Mouse (Mus musculus): ENCODE measurements at regions not wholly inside any gene's neighbourhood (a gene's known extent, or its start where the extent isn't known, plus 50 kb on each side); places are given as distances from the start of the nearest gene placed in this dataset.

DNA sequence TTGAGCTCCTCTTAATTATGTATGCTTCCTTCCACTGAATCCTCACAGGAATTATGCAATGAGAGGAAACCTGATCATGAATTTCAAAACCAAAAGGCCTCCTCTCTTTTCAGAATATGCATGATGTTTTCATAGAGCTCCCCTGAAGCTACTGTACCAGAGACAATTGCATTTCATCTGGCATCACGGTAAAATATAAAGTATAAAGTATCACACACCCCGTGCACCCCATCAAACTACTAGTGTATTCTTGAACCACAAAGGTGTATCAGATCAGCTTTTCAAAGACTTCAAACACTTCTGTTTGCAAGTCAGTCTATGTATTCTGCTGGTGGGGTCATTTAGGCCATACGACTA, 144.4 kb upstream of the Cxadr start:
- no peak for DNase-seq (ENCODE audit: low read depth, low spot score)

DNA sequence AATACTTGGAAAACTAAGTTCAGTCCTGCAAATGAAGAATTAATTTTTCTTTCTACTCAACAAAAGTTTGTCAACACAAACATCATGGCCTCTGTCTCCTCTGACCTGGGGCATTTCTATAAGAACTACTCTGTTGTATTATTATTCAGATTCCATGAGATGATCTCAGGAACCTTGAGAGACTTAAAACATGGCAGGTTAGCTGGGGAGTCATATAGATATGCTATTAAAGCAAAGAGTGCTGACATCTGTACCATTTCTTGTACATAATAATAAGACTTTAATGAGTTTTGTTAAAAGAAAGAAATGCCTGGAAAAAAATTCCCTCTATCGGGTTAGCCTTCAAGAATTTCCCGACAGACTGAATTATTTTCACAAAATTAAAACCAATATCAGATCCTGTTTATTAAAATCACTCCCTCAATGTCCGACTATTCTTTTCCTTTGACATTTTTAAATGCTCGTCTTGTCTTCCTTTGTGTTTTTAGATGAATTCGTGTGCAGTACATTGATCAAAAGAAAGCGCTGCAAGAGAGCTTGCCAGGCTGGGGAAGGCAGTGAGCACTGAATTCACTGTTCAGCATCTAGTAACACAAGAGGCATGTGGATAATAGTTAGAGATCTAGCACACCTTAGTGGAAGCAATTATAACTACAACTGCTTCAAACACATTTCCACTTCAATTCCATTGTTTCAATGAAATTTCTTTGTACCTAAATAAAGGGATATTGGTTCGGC, 145.0 kb upstream of the Cxadr start:
- no peak for DNase-seq (ENCODE audit: low read depth, low spot score)

DNA sequence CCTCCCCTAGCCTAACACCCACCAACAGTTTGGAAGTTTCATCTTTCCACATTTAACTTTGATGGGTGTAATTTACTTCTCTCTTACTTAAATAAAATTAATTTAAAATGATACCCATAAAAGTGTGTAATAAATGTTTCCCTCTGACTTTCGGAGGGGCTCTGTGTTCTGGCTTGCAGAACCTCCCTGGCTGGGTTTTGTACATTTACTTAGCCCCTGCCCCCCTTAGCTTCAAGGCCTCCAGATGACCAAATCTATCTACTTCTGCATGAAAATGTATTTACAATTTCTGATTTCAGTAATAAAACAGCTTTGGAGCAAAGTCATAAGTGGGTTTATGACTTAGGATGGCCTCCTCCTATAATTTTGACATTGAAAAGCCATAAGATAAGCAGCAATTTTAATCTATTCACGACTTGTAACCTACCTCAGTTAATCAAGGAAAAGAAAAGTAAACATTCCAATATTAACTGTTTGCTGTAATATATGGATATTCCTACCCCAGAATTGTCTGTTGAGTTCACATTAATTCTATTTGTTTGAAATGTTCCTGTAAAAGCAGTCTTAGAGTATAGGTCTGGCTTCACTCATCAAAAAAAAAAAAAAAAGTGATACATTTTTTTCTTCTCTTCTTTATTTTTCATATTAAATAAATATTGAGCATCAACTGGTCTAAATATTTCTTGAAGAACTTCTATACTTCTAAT, 147.2 kb upstream of the Cxadr start:
- no peak for DNase-seq (ENCODE audit: low read depth, low spot score)

DNA sequence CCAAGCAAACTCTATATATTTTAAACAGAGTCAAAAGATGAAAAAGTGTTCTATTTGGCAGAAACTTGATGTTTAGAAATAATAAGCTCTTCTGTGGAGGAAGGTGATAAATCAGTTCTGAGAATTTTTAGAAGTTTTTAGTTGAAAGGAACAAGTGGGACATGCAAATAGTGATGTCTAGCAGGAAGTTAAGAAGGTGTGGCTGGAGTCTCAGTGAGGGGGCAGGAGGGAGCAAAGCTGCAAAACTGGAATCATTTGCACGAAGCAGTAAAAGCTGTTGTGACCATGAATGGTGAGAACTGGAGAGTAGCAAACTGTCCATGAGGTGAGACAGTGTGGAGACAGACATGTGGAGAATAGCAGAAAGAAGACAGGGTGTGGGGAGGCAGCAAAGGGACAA, 157.1 kb upstream of the Cxadr start:
- no peak for DNase-seq (ENCODE audit: low read depth, low spot score)

DNA sequence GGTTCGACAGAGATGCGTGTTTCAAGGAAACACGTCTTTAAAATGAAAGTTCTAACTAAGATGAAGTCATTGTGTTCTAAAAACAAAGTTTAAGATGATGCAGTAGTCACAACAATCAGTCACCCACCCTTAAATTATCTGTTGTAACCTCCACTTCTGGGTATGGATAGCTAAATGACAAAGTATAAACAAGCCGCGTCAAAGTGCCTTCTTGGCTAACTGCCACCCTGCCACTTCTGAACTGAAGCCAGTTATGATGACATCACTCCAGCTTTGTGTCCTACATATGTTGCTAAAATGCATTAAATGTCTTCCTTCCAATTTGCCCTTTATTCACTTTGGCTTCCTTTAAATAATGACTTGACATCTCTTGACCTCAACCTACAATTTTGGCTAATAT, 165.8 kb upstream of the Cxadr start:
- DNase-seq (ENCODE audit: low read depth, low spot score): no peak

DNA sequence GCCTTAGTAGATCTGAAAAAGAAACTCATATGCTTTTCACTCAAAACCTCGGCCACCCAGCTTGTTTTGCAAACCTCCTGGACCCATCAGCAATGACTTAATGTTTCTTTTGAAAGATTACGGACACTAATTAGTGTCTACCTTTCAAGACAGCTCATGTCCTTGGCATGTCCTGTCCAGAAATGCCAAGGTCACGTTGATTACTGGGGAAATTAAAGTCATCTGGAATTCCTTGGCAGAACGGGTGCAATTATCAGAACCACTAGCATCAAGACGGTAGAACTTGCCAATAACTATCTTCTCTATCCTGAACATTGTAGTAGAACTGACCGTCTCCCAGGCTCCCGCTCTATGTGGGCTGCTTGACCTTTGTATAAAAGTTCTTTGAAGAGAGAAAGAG, 166.8 kb upstream of the Cxadr start:
- no peak for DNase-seq (ENCODE audit: low read depth, low spot score)

DNA sequence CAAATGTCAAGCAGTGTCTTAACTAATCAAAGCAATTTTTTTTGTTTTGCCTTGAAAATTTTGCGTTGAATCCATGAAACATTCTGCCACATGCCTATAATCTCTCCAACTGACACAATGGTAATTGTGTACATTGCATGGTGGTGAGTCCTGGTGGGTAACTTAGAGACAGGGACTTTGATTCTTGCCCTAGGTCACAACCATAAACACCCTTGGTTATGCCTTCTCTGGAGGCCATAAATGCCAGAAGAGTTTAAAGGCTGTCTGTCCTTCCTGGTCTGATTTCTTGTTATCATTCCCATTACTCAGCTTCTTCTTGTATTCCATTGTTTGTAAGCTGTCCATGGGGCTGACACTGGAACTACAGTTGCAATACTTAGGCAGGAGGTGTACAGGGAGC, 179.6 kb upstream of the Cxadr start:
- no peak for DNase-seq (ENCODE audit: low read depth, low spot score)

DNA sequence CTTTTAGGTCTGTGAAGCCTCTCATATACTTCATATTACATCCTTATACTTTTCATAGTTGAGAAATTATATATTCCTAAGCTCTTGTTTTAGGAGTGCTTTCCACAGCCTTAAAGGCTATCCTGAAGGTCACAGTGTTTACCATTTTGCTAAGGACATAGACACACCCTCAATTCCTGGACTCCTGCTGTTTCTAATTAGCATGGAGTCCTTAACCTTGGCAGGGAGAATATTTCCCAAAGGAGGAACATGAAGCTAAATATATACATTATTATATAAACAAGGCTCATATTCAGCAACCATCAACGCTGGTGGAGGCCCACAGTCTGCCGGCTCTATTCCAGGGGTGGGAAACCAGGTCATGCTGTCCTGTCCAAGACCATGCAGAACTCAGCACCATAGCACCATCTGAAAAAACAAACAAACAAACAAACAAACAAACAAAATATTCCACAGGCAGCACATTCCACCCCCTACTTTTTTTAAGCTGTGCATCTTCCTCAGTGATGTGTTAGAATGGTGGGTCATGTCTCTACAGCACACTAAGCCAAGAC, 180.9 kb upstream of the Cxadr start:
- DNase-seq (ENCODE audit: low read depth, low spot score): no peak

DNA sequence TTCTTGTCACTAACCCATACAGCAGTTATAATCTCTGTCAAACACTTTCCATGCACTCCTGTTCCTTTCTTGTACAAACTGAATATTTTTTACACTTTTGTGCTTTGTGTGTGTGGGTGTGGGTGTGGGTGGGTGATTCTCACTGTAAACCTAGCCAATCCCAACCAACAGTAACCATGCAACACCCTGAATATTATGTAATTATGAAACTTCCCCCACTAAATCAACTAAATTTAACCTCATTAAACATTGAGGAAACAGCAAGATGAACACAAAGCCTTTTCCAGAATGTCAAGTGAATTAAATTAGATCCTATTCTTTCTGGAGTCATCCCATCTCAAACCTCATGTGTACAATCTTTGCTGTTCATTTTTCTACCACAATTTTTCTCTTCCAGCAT, 197.0 kb upstream of the Cxadr start:
- no peak for DNase-seq (ENCODE audit: low read depth, low spot score)

DNA sequence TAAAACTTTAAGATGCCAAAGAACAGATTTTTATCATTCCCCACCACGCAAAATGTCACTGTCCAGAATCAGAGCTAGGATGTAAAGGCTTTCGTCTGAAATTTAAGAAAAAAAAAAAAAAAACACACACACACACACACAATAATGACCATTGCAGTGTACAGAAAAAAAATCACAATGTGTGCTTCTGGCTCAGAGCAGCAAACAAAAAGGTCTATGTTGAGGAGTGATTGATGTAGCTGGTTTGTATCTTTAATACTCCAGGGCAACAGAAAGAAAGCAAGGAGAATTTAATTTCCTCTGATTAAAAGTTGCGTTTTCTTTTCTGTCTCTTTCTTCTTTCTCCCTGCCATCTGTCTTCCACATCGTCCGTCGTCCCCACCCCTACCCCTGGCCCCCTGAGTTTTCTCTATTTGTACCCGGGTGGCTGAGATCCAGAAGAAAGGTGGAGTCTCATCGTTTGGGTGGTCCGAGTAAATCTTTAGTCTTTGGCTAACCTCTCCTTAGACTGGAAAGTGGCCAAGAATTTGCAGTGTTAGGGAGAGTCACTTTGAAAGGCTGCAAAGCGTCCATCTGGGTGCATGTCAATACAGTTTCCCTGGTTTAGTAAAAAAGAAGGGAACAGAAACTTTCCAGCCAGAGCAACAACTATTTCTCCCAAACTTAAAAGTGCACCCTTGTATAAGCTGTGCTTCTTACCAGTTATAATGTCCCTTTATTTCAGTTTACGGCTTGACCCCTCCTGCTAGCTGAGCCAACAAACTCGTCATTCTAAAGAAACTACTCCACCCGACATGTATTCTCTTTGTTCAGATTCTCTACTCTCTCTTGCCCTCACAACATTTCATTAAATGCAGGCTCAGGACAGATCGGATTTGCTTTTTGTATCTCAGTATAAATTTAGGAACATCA, 199.6 kb upstream of the Cxadr start:
- no peak for DNase-seq (ENCODE audit: low read depth, low spot score)

DNA sequence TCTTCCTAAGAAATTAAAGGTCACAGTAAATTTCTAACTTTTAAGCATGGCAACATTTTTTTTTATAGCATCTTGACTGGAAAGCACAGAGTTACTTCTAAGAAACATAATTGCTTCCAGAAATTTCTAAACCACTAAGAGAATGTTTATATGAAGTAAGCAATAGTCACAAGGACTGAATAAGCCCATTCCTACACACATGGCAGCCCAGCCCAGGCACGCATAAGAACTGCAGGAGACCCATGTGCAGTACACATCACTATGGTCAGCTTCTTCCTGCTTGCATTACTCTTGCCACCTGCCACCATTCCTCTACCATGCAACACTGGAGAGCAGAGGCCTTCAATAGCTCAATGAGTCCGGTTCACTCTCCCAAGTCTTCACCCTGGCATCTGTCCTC, 201.4 kb upstream of the Cxadr start:
- DNase-seq (ENCODE audit: low read depth, low spot score): no peak

DNA sequence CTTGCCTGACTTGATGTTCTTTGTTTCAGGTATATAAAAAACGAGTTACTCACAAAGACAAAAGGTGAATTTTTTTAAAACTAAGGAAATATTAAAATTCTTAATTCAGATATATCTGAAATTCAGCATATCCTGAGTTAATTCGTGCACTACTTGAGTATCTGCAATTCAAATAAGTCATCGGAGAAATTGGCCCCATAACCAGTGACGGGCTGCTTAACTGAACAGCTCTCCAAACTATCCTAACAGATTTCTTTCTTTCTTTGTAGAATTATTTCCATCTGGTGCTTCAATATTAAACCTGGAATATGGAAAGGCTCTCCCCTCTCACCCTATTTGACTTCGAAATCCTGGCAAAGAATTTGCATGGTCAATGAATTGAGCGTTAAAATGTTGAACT, 202.2 kb upstream of the Cxadr start:
- no peak for DNase-seq (ENCODE audit: low read depth, low spot score)

DNA sequence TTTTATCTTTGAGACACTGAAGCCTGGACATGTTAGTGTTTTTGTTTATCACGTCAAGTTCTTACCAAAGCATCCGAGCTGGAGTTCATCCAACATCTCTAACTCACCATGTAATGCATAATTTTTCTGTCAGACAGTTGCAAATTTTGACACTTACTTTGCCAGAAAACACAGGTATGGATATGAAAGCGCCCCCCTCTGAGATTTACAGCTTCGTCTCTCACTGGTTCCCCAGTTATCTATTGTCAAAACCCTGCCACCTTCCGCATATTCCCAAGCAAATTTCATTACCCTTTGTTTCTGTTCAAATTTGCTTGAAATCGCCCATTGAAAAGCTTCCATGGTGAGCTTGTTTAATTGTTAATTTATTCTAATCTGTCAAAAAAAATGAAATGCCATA, 202.7 kb upstream of the Cxadr start:
- DNase-seq (ENCODE audit: low read depth, low spot score): no peak

DNA sequence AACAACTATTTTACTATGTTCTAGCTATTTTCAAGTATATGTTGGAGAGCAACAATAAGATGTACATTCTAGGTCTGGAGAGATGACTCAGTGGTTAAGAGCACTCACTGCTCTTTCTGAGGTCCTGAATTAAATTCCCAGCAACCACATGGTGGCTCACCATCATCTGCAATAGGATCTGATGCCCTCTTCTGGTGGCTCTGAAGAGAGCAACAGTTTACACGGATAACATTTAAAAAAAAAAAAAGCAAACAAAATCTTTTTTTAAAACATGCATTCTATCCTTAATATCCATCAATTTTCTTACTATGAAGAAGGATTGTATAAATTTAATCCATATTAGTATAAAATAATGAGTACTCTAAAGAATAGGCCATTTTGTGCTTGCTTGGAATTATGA, 204.7 kb upstream of the Cxadr start:
- no peak for DNase-seq (ENCODE audit: low read depth, low spot score)

DNA sequence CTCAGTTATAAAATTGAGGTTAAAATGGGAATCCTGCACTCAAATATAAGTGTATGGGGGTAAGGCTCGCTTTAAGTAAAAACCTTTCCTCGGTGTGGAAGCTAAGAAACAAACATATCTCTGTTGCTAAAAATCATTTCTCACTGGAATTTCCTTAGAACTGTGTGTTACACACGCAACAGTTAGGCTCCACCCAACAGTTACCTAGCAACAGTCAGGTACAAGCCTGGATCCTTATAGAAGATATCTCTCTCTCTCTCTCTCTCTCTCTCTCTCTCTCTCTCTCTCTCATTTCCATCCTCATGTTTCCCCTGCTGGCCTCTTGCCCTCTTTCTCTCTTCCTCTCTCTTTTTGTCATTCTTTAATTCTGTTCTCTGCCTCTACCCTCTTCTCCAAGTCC, 211.1 kb upstream of the Cxadr start:
- no peak for DNase-seq (ENCODE audit: low read depth, low spot score)

DNA sequence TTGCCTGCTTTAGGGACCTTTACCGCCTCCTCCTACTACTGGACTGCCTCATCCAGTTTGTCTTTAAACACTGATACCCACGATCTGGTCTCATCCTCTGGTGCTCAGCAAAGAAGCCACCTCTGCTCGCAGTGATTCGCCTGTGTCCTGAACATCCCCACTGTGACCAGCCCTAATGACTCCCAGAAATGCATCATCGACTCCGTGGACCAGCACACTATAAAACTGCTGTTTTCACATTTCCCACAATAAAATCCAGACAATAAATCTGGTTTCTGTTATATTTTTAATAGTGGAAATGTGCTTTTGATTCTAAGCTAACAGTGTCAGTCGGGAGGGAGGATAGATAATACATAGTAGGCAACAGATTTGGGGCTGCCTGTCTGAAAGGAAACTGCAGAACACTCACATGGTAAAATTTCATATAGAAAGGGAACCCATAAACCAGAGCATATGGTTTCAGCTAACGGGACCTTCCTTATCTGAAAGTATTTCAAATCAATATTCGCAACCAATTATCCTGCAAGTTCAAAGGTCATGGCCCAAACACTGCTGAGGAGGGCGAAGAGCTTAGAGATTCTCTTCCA, 233.7 kb upstream of the Cxadr start:
- no peak for DNase-seq (ENCODE audit: low read depth, low spot score)

DNA sequence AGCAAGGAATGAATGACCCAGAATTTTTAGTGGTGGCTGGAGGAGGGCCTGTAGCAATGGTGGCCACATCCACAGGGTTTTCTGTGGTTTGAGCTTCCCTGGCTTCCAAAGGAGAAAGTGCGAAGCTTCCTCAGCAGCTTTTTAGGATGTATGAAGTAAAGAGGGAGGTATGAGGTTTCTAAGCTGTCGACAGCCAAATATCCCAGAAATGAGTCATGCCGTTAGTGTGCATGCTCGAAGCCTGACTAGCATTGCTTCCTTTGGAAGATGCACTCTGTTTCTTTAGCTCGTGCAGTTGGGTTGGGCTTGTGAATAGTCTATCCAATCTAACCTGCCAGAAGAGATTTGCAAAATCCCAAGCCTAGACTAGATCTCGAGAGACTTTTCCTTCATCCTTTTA, 240.8 kb upstream of the Cxadr start:
- DNase-seq (ENCODE audit: low read depth, low spot score): no peak

DNA sequence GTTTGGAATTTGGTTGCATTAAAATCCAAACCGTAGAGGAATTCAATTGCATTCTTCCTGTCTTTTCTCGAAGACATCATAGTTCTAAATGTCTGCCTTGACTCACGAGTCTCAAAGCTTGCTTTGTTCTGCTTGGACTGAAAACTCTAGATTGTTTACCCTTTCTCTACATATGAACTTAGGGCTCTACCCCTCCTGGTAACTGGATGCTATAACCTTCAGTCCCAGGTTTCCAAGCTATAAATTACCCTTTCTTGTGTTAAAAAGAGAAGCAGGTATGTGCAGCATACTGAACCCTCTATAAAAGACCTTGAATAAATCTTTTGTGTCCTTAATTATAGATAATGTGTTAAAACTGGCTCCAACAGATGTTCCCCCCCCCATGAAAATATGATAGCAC, 243.7 kb upstream of the Cxadr start:
- no peak for DNase-seq (ENCODE audit: low read depth, low spot score)

DNA sequence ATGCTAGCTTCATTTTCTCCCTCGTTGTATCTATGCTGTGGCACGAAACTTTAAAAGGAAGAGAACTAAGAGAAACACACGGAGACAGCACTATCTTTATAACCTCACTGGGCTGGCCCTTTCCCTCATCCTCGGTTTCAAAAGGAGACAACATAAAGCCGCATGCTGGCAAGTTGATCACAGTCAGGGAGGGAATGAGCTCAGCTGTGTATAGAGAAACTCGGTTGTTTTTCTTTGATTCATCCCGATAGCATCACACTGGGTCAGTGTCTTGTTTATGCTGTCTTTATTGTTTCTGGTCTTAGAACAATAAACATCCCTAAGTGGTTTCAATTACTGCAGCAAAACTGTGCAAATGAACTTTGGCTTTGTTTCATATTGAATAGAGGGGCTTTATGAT, 249.2 kb upstream of the Cxadr start:
- no peak for DNase-seq (ENCODE audit: low read depth, low spot score)

DNA sequence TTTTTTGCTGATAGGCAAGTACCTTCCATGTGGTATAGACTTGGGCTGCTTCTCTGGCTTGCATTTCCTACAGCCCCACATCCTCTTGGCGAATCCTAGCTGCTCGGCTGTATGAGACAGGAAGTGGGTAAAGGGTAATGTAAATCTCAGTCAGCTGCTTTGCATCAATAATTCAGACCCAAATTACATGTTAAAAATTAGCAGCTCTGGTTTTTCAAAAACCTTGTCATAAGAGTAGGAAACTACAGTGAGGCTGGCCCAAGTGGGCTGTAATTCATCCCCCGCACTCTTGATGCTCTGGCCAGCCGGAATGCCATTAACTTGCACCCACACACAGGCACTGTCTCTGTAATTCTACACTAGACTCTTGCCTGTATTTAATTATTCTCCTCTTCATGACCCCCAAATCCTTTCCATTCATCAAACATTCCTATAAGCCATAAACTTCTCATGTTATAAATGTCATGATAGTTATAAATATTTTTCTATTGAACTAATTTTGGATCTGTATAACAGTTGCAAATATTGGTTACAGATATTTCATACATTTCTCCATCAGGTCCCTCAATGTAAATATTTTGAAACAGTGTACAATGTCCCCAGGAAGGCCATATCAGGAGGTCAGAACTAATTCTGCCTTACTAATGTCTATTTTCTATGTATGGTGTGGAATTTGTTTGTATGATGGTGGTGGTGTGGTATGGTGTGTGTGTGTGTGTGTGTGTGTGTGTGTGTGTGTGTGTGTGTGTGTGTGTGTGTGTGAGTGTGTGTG, 261.0 kb upstream of the Cxadr start:
- DNase-seq (ENCODE audit: low read depth, low spot score): no peak

DNA sequence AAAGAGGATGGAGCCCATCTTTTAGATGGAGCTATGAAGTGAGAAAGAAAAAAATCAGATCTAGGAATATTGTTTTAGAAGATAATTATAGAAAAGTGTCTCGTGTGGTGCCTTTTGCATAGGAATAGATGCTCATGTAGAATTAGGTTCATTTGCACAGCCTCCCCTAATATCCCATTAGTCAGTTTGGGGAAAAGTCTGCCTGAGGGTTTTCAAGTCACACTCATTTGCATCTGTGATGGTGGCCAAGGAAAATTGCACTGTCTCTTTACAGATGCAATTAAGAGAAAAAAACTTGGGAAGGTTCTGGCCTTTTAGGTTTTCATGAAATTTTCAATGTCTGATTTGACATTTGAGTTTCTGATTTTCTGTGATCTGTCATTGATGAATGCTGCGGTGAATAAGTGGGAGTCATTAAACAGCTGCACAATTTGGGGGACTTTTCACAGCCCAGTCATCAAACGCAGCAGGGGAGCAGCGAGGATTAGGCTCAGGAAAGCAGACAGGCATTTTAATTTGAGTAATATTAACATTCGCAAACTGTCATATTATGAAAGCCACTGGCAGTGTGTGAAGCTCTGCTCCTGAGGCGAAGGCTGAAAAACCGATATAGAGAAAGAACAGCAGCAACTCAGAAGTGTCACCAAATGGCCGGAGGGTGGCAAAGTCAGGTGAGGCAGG, 281.5 kb upstream of the Cxadr start:
- no peak for DNase-seq (ENCODE audit: low read depth, low spot score)
